Mouse (Mus musculus) lung, adult 2 months (tissue): ENCODE results near the gene Mrpl4.

Experiments used
- CTCF ChIP-seq: fragments of 200-500 bp; IDR thresholded peaks from 2 replicates; pipeline ENCODE4 v1.5.1; 2011; ENCODE audit warnings: mild to moderate bottlenecking, low read length, control low read depth; ENCODE audit not compliant: insufficient read depth
- POLR2A ChIP-seq: fragments of 200-500 bp; IDR thresholded peaks from 2 replicates; pipeline ENCODE4 v1.6.1; 2011; ENCODE audit warnings: low read depth, mild to moderate bottlenecking, control low read depth, low read length, borderline replicate concordance; ENCODE audit errors: extremely low read depth

DNA sequence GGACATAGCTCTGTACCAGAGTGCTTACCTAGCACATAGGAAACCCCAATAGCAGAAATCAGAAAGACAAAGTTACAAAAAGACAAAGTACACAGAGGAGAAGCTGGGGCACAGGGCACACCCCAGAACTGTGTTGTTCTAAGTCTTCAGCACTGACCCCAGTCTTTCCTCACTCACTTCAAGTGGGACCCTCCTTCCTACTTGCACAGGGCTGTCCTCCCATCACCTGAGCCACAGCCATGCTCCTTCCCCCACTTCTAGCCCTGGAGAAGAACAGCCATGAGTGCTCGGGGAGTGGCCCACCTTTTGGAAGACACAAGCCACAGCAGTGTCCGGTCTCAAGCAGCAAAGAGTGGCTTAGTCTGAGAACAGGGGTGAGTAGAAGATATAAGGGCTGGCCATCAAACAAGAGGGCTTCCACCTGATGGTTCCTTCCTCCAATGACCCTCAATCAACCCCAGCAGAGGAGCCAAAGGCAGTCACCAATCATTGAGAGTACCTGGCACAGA, 43.1 kb upstream of the Mrpl4 start, which contains the start of gene Dnmt1:
- TF ChIP-seq CTCF (no peak), POLR2A (no peak)
